Mouse (Mus musculus): ENCODE measurements around the gene Cacng7. TPM values are rescaled to one million over a fixed set of nuclear protein-coding genes. Genes with fewer than 3 reads are reported as not detected.
"Not testable (repeated sequence)": the region's sequence is repeated elsewhere in the genome, so short reads cannot be mapped to it uniquely, and the experiment has no call there.

Cacng7 gene
- not detected in 3 replicates for total RNA-seq (2017)

GRCm38 (mm10) chr7:3332619-3333521 is at the start of gene Cacng7:
TSS of gene Cacng7 (plus strand) at chr7:3332955.
- no peak for ATAC-seq (replicated peaks; ENCODE audit: insufficient number of reproducible peaks, low FRiP score, low TSS enrichment, poor library complexity, severe bottlenecking)

DNA sequence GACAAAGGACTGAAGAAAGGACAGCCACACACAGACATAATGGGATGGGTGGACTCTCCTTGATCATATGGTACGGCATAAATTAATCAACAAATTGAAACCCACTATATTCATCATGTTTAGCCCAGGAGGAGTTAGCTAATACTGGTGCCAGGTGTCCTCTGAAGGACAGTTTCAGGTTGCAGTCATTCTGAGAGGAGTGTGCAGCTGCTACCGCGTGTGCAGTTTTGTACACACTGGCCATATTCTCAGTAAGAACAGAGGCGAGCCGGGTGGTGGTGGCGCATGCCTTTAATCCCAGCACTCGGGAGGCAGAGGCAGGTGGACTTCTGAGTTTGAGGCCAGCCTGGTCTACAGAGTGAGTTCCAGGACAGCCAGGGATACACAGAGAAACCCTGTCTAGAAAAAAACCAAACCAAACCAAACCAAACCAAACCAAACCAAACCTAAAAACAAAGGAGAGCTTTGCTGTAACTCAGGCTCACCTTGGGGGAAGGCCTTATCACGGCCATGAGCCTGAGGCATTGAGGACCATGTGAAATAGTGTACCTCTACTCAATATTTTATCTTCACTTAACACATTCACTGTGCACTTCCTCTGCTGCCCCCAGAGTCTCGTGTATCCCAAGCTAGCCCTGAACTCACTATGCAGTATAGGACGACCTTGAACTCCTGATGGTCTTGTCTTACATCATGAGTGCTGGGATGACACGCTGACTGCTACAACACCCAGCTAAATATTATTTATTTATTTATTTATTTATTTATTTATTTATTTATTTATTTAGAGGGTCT is 49.5 kb upstream of the Cacng7 start:
- ATAC-seq (replicated peaks; ENCODE audit: insufficient number of reproducible peaks, low FRiP score, low TSS enrichment, poor library complexity, severe bottlenecking), result no peak

GRCm38 (mm10) chr7:3284604-3285003 is 48.2 kb upstream of the Cacng7 start:
- ATAC-seq (replicated peaks; ENCODE audit: insufficient number of reproducible peaks, low FRiP score, low TSS enrichment, poor library complexity, severe bottlenecking), result no peak

GRCm38 (mm10) chr7:3286036-3286435 is 46.7 kb upstream of the Cacng7 start:
- ATAC-seq (replicated peaks; ENCODE audit: insufficient number of reproducible peaks, low FRiP score, low TSS enrichment, poor library complexity, severe bottlenecking), result 0 out of 2 replicates have a peak, but pooled peaks have one; percentile 21

GRCm38 (mm10) chr7:3287186-3287585 is 45.6 kb upstream of the Cacng7 start:
- ATAC-seq (replicated peaks; ENCODE audit: insufficient number of reproducible peaks, low FRiP score, low TSS enrichment, poor library complexity, severe bottlenecking), result no peak

- ATAC-seq (replicated peaks; ENCODE audit: insufficient number of reproducible peaks, low FRiP score, low TSS enrichment, poor library complexity, severe bottlenecking), result no peak
Measured at GRCm38 (mm10) chr7:3288976-3289970, 43.5 kb upstream of the Cacng7 start, which contains the start of the genes Myadm and Prkcg. TSS of gene Myadm (plus strand) at chr7:3289080. TSS of gene Prkcg (plus strand) at chr7:3289179.

DNA sequence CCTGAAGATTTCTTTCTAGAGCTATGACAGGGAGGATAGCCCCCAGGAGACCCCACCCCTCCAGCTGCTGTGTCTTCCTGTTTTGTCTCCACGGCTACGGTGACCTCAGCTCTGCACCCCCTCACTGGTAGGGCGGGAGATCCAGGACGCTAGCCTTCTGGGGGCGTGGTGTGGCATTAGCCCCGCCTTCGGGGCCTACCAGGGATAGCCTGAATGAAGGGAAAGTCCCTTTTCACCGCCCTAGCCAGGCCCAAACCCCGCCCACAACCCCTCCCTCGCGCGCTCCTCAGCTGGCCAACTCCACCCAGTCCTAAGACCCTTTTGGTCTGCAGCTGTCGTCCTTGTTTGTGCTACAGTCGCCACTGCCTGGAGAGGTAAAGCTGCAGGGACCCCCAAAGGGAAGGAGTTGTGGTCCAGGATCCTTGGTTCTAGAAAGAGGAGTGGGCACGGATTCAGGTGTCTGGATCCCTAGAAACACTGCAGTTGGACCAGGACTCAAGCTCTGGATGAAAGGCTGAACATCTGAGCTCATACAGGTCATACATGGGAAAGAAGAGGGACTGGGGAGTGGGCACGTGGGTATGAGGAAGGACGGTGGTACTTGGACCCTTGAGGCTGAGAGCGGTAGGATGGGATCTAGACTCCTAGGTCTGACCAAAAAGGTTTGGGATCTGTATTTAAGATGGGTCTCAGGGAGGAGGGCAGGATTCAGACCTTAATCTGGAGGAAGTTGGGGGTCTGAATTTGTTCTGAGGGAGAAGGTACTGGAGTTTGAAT is 42.3 kb upstream of the Cacng7 start:
- peak; percentile 85 for ATAC-seq (replicated peaks; ENCODE audit: insufficient number of reproducible peaks, low FRiP score, low TSS enrichment, poor library complexity, severe bottlenecking)

- ATAC-seq (replicated peaks; ENCODE audit: insufficient number of reproducible peaks, low FRiP score, low TSS enrichment, poor library complexity, severe bottlenecking), result peak; percentile 29; the same call in 1 of the 2 replicates
Measured at GRCm38 (mm10) chr7:3291197-3291596, 41.6 kb upstream of the Cacng7 start.

GRCm38 (mm10) chr7:3291764-3292163 is 41.0 kb upstream of the Cacng7 start:
- ATAC-seq (replicated peaks; ENCODE audit: insufficient number of reproducible peaks, low FRiP score, low TSS enrichment, poor library complexity, severe bottlenecking), result no peak

DNA sequence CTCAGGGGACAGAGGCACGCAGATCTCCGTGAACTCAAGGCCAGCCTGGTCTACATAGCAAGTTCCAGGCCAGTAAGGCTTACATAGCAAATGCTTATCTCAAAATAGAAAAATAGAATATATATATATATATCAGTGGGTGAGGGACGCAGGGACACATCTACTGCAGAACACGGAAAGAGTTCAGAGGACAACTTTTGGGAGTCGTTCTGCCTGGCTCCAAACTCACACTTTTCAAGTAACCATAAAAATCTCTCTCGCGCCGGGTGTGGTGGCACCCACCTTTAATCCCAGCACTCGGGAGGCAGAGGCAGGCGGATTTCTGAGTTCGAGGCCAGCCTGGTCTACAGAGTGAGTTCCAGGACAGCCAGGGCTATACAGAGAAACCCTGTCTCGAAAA is 40.5 kb upstream of the Cacng7 start:
- not testable (repeated sequence) for ATAC-seq (replicated peaks; ENCODE audit: insufficient number of reproducible peaks, low FRiP score, low TSS enrichment, poor library complexity, severe bottlenecking)

GRCm38 (mm10) chr7:3292791-3293190 is 40.0 kb upstream of the Cacng7 start:
- ATAC-seq (replicated peaks; ENCODE audit: insufficient number of reproducible peaks, low FRiP score, low TSS enrichment, poor library complexity, severe bottlenecking), result peak; percentile 69

DNA sequence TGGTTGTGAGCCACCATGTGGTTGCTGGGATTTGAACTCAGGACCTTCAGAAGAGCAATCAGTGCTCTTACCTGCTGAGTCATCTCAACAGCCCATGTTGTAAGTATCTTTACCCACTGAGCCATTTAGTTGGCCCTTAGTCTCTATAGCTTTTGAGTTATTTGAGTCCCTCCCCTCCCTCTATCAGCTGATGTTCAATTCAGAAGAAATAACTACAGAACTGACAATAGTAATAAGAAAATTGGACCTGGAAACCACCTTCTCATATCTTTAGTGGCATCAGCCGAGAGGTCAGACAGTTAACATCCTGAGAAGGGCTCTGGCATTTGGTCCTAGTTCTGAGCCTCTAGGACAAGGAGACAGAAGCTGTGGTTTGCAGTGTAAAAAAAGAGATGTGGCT is 38.0 kb upstream of the Cacng7 start:
- no peak for ATAC-seq (replicated peaks; ENCODE audit: insufficient number of reproducible peaks, low FRiP score, low TSS enrichment, poor library complexity, severe bottlenecking)

- peak; percentile 52 for ATAC-seq (replicated peaks; ENCODE audit: insufficient number of reproducible peaks, low FRiP score, low TSS enrichment, poor library complexity, severe bottlenecking)
Measured at GRCm38 (mm10) chr7:3295321-3296110, 37.2 kb upstream of the Cacng7 start.

GRCm38 (mm10) chr7:3296711-3297110 is 36.0 kb upstream of the Cacng7 start:
- no peak for ATAC-seq (replicated peaks; ENCODE audit: insufficient number of reproducible peaks, low FRiP score, low TSS enrichment, poor library complexity, severe bottlenecking)

DNA sequence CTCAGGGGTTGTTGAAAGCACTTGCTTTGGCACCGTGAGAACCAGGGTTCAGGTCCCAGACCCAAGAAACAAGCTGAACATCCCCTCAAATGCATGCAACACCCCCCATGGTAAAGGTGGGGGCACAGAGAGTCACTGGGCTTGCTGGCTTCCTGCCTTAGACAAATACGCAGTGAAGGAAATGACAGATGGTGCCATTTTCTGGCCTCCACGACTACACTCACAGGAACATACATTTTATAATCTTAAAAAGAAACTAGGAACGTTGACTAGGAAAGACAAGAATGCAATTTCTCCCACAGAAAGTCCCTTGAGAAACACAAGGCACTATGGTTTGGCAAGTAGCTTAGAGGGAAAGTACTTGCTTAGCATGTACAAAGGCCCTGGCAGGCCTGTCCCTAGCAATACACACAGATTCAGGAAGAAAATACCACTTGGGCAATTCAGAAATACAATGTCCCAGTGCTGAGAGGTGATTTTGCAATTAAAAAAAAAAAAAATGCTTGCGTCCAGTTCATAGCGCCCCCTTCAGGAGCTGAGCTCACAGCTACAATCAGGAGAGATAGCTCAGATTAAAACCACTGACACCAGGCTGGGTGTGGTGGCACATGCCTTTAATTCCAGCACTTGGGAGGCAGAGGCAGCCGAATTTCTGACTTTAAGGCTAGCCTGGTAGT is 32.7 kb upstream of the Cacng7 start:
- ATAC-seq (replicated peaks; ENCODE audit: insufficient number of reproducible peaks, low FRiP score, low TSS enrichment, poor library complexity, severe bottlenecking), result no peak; the same call in 1 of the 2 replicates

DNA sequence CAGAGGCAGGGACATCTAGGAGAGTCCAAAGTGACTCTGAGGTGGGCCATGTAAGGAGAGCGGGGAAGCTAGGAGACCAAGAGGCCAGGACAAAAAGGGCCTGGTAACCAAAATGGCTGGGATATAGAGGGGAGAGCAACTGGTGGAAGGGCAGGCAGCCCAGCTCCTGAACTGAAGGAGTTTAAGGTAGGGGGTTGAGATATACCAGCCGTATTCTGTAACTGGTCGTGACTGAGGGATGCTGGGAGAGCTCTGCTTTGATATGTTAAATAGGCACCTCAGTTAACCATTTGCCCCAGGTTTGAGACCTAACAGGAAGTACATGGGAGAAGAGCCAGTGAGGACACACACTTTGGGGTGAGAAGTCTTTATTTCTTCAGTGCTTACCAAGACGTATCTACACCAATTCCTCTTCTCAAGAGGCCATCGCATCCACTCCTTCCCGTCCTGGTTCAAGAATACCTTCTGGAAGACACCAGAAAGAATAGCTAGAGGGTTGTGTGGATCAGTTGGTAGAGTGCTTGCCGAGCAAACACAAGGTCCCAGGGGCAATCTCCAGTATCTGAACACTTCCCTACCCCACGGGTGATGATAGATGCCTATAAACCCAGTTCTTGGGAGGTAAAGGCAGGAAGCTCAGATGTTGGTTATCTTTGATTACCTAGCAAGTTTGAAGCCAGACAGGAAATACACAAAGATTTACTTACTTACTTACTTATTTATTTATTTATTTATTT is 31.7 kb upstream of the Cacng7 start:
- ATAC-seq (replicated peaks; ENCODE audit: insufficient number of reproducible peaks, low FRiP score, low TSS enrichment, poor library complexity, severe bottlenecking), result no peak

Data from monocyte, adult 5-6 weeks (primary cell).